Mouse (Mus musculus) midbrain, embryonic 11.5 days (tissue): ENCODE results near the gene Gm8720. TPM values are rescaled to one million over a fixed set of nuclear protein-coding genes. Genes with fewer than 3 reads are reported as not detected.
"Not testable (repeated sequence)": the region's sequence is repeated elsewhere in the genome, so short reads cannot be mapped to it uniquely, and the experiment has no call there.

Experiments
- ATAC-seq: fragments of 200-750 bp; cut with Nextera tagmentation; 2 replicates; pipeline ENCODE4 v1.8.0; 2017; ENCODE audit warnings: moderate TSS enrichment, moderate library complexity; ENCODE audit not compliant: low FRiP score
- DNase-seq: peaks from one replicate; pipeline ENCODE4 v3.0.0; 2015; ENCODE audit warnings: low spot score; ENCODE audit errors: missing footprints
- H3K27ac ChIP-seq: fragments of 300-500 bp; sonication (generic); 2 replicates; pipeline ENCODE4 v1.5.1; 2014; ENCODE audit warnings: low read depth, low read length
- H3K27me3 ChIP-seq: fragments of 300-500 bp; sonication (generic); 2 replicates; pipeline ENCODE4 v1.6.1; 2014; ENCODE audit warnings: mild to moderate bottlenecking, low read length, moderate library complexity, mixed read lengths; ENCODE audit not compliant: control insufficient read depth, insufficient read depth
- H3K36me3 ChIP-seq: fragments of 300-500 bp; sonication (generic); 2 replicates; pipeline ENCODE4 v1.6.1; 2014; ENCODE audit warnings: mild to moderate bottlenecking, low read length, moderate library complexity, mixed read lengths; ENCODE audit not compliant: control insufficient read depth, insufficient read depth
- H3K4me1 ChIP-seq: fragments of 300-500 bp; sonication (generic); 2 replicates; pipeline ENCODE4 v1.6.1; 2014; ENCODE audit warnings: low read length; ENCODE audit not compliant: control insufficient read depth, insufficient read depth
- H3K4me2 ChIP-seq: fragments of 300-500 bp; sonication (generic); 2 replicates; pipeline ENCODE4 v1.6.1; 2014; ENCODE audit warnings: mild to moderate bottlenecking, moderate library complexity
- H3K4me3 ChIP-seq: fragments of 300-500 bp; sonication (generic); 2 replicates; pipeline ENCODE4 v1.5.1; 2014; ENCODE audit warnings: low read depth, low read length
- H3K9ac ChIP-seq: fragments of 300-500 bp; sonication (generic); 2 replicates; pipeline ENCODE4 v1.6.1; 2014; ENCODE audit warnings: low read length
- H3K9me3 ChIP-seq: fragments of 300-500 bp; sonication (generic); 2 replicates; pipeline ENCODE4 v1.6.1; 2016; ENCODE audit warnings: low read length; ENCODE audit not compliant: control insufficient read depth
- WGBS: fragments of 180-500 bp; shearing (Covaris S2); extraction: QIAGEN DNeasy Blood & Tissue Kit; methylation state at CpG from one replicate; pipeline ENCODE4 v1.1.7; 2014; 5-methylcytosine and 5-hydroxymethylcytosine counted together
- polyA plus RNA-seq: library from polyadenylated mRNA; unstranded; fragments of >200 nt; fragmentation: Nextera tagmentation; extraction: Ambion mirVana; gene quantifications from 2 replicates; pipeline ENCODE4 v1.2.1, GENCODE M21; 2014

Gm8720 gene
- polyA plus RNA-seq, result not detected in 2 replicates

DNA sequence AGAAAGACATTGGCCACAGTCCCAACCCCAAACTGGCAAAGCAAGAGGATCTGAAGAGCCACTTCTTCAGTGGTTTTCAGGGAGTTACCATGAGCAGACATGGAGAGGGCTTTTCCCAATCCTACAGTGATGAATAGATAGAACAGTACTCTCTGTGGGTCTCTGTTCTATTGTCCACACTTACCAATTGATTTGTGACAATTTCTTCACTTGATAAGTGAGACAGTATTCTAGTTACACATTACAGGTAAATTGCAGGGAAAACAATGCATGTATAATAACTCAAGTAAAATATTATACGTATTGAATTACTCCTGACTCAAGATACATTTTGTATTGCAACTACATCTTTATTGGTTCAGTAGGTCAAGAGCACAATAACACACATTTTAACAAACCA lies at the start of gene Gm8720:
Gm8720 (minus strand) TSS at position 101 of the 400 bp plus-strand sequence.
- H3K27me3 ChIP-seq, H3K9me3 ChIP-seq, H3K4me1 ChIP-seq, H3K27ac ChIP-seq, H3K36me3 ChIP-seq, H3K9ac ChIP-seq, ATAC-seq, DNase-seq, H3K4me2 ChIP-seq, H3K4me3 ChIP-seq: not testable (repeated sequence)
- WGBS, result no CpG with 5 or more reads among the region's 1 CpGs

- not testable (repeated sequence) for H3K9me3 ChIP-seq, H3K27me3 ChIP-seq, ATAC-seq, H3K36me3 ChIP-seq, H3K4me1 ChIP-seq, H3K27ac ChIP-seq, DNase-seq, H3K4me2 ChIP-seq, H3K4me3 ChIP-seq, H3K9ac ChIP-seq
- no CpG with 5 or more reads among the region's 1 CpGs for WGBS
These were observed 12.0 kb downstream of the Gm8720 start, which contains the start of gene Vmn1r163 for GRCm38 (mm10) chr7:23055240-23055639. Gene Vmn1r163 (plus strand): TSS chr7:23055540.

GRCm38 (mm10) chr7:23019823-23020222 lies 47.4 kb downstream of the Gm8720 start, which contains the start of gene Gm4216:
Gene Gm4216 (minus strand): TSS chr7:23019923.
- not testable (repeated sequence) for H3K36me3 ChIP-seq, H3K9ac ChIP-seq, H3K4me1 ChIP-seq, H3K27ac ChIP-seq, DNase-seq, H3K27me3 ChIP-seq, H3K4me3 ChIP-seq, H3K9me3 ChIP-seq, ATAC-seq, H3K4me2 ChIP-seq
- WGBS, result no CpG with 5 or more reads among the region's 3 CpGs

Other genes starting within 250 kb of the Gm8720 start
- not detected in 2 replicates for gene Vmn1r159, start 223.9 kb downstream of the Gm8720 start, polyA plus RNA-seq
- gene Vmn1r160, start 196.2 kb downstream of the Gm8720 start, polyA plus RNA-seq, result not detected in 2 replicates
- gene Gm4214, start 82.8 kb downstream of the Gm8720 start, polyA plus RNA-seq, result not detected in 2 replicates
- not detected in 2 replicates for gene Gm4216, start 47.5 kb downstream of the Gm8720 start, polyA plus RNA-seq
- not detected in 2 replicates for gene Vmn1r163, start 11.9 kb downstream of the Gm8720 start, polyA plus RNA-seq
- not detected in 2 replicates for gene Gm10662, start 77.0 kb upstream of the Gm8720 start, polyA plus RNA-seq
- gene Vmn1r165, start 149.9 kb upstream of the Gm8720 start, polyA plus RNA-seq, result not detected in 2 replicates
- gene Vmn1r166, start 184.2 kb upstream of the Gm8720 start, polyA plus RNA-seq, result not detected in 2 replicates
- not detected in 2 replicates for gene Gm6902, start 211.4 kb upstream of the Gm8720 start, polyA plus RNA-seq
- gene Nlrp4e, start 233.7 kb upstream of the Gm8720 start, polyA plus RNA-seq, result not detected in 2 replicates